Mouse (Mus musculus) kidney, adult 2 months (tissue): ENCODE measurements around the gene Iars2.

Source experiments
- CTCF ChIP-seq: fragments of 200-500 bp; conservative IDR thresholded peaks from 2 replicates; pipeline ENCODE4 v1.5.1; 2011; ENCODE audit warnings: low read depth, mild to moderate bottlenecking, control low read depth, low read length, moderate library complexity, mixed read lengths; ENCODE audit not compliant: insufficient read depth, insufficient read length
- POLR2A ChIP-seq: fragments of 200-500 bp; IDR thresholded peaks from one replicate; pipeline ENCODE4 v1.6.1; 2011; ENCODE audit warnings: low read depth, low read length, control low read depth

- TF ChIP-seq POLR2A (no peak), CTCF (peak; percentile 34)
Measured at GRCm38 (mm10) chr1:185236530-185236929, 92.7 kb downstream of the Iars2 start.
